Mouse (Mus musculus) G1E (cell line): ENCODE data around the gene Recql5. TPM values are rescaled to one million over a fixed set of nuclear protein-coding genes. Genes with fewer than 3 reads are reported as not detected.

Experiments used
- ATAC-seq: 2 replicates; pipeline ENCODE4 v1.8.0; 2016; ENCODE audit warnings: mild to moderate bottlenecking; ENCODE audit not compliant: insufficient number of reproducible peaks, poor library complexity, low FRiP score, severe bottlenecking; ENCODE audit errors: extremely low read depth
- DNase-seq: peaks from one replicate; pipeline ENCODE4 v3.0.0; 2012; ENCODE audit warnings: low spot score
- H3K27me3 ChIP-seq: 2 replicates; pipeline ENCODE4 v1.6.1; 2012; ENCODE audit warnings: mild to moderate bottlenecking, low read length, inconsistent platforms; ENCODE audit not compliant: insufficient read depth
- H3K36me3 ChIP-seq: replicated peaks from 2 replicates; pipeline ENCODE3; 2012; ENCODE audit warnings: mild to moderate bottlenecking, inconsistent platforms
- H3K4me1 ChIP-seq: 2 replicates; pipeline ENCODE4 v1.6.1; 2012; ENCODE audit warnings: low read depth, low read length, inconsistent platforms, mixed read lengths; ENCODE audit not compliant: insufficient read depth
- H3K4me3 ChIP-seq: 2 replicates; pipeline ENCODE4 v1.5.1; 2012; ENCODE audit warnings: low read depth, mild to moderate bottlenecking, inconsistent platforms, low read length, moderate library complexity, mixed read lengths
- H3K9me3 ChIP-seq: replicated peaks from 2 replicates; pipeline ENCODE4 v1.6.1; 2012; ENCODE audit warnings: inconsistent platforms
- CTCF ChIP-seq: IDR thresholded peaks from 2 replicates; pipeline ENCODE4 v1.5.1; 2012; ENCODE audit warnings: low read depth, low read length, inconsistent platforms, mixed read lengths
- GATA1 ChIP-seq: IDR thresholded peaks from 2 replicates; pipeline ENCODE4 v1.6.1; 2012; ENCODE audit warnings: borderline replicate concordance, low read length, inconsistent platforms, mixed read lengths
- GATA2 ChIP-seq: IDR thresholded peaks from 2 replicates; pipeline ENCODE4 v1.6.1; 2012; ENCODE audit warnings: low read depth, low read length, inconsistent platforms, borderline replicate concordance
- POLR2AphosphoS5 ChIP-seq: IDR thresholded peaks from 2 replicates; pipeline ENCODE4 v1.6.1; 2012; ENCODE audit warnings: low read depth, low read length, inconsistent platforms; ENCODE audit not compliant: insufficient replicate concordance
- TAL1 ChIP-seq: conservative IDR thresholded peaks from 2 replicates; pipeline ENCODE4 v1.6.1; 2012; ENCODE audit warnings: low read depth, low read length, inconsistent platforms, mixed read lengths
- polyA plus RNA-seq: library from polyadenylated mRNA; stranded (reverse); fragments of >175 nt; gene quantifications from 2 replicates; pipeline ENCODE4 v1.2.3, GENCODE M21; 2012
- total RNA-seq, 2 experiments: library from RNA; stranded (forward) in 1 of 2; stranded (reverse) in 1 of 2; fragments of 200-1000 nt in 1 of 2; fragments of >200 nt in 1 of 2; fragmentation: Nextera tagmentation in 1 of 2; gene quantifications; 2 replicates each; pipeline ENCODE4 v1.2.3; 2014 to 2017

The Recql5 gene
- total and polyA plus RNA-seq, 3 experiments: 16.0 to 24.9 (median 17.4) TPM

DNA sequence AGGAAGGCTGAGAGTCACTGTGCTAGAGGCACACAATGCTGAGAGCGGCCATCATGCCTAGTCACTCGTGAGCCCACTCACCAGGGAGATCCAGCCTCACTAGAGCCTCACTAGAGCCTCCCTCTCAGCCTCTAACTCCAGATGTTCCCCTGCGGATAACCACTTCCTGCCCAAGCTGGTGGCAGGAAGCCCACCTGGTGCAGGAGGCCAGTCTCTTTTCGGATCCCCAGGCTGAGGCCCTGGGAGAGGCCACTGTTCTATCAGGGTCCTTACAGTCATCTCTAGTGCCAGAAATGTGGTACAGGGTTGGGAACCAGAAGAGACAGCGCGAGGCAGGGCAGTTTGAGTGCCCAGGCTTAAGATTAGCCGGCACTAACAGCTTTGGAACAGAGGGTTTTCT is 34.8 kb downstream of the Recql5 start:
- Histone ChIP-seq H3K27me3 (no peaks in the 10 kb centered on the region), H3K4me1 (peaks cover 63% of the 10 kb centered on the region), H3K36me3 (peaks cover 81% of the 10 kb centered on the region), H3K4me3 (peak overlapping the region; percentile 15; the same call in 1 of the 2 replicates), H3K9me3 (no peaks in the 10 kb centered on the region)
- no peak for DNase-seq
- no peak for ATAC-seq
- TF ChIP-seq CTCF (no peak), TAL1 (no peak), GATA1 (no peak), GATA2 (no peak), POLR2AphosphoS5 (no peak)

DNA sequence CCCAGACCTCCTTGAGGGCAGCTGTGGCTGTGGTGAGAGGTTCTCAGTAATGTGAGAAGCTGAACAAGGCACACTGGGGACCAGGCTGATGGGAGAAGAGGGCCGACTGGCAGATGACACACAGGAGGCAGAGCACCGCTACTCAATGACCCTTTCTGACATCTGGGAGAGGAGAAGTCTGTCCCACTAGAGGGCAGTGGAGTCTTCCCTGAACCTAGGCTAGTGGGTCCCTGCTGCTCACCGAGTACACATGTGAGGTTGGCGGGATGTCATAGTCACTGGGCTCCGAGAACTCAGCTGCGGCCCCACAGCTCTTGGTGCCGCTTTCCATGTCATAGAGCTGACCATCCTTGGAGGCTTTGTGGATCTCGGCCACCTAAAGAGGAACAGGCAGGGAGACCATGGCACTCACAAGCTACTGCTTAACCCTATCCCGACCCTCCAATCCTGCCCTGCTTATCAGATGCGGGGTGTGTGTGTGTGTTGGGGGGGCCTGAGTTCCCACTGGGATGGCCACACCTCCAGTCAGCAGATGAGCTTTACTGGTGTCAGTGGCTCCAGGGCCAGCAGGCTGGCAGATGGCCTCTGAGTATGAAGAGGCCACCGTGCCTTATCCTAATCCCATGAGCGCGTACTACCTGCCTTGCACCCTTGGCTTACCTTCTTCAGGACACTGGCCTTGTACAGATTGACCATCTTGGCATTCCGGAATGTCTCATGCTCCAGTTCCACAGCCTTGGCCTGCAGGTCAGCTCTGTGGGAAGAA is 38.3 kb downstream of the Recql5 start:
- no peak for ATAC-seq
- H3K27me3 ChIP-seq: peaks cover 2% of the 10 kb centered on the region; the same call in 1 of the 2 replicates
- no peaks in the 10 kb centered on the region for H3K9me3 ChIP-seq
- TF ChIP-seq TAL1 (no peak), CTCF (no peak), GATA2 (no peak), POLR2AphosphoS5 (no peak), GATA1 (no peak)
- peaks cover 77% of the 10 kb centered on the region for H3K36me3 ChIP-seq
- H3K4me3 ChIP-seq: no peak overlapping the region
- peaks cover 29% of the 10 kb centered on the region for H3K4me1 ChIP-seq
- no peak for DNase-seq

DNA sequence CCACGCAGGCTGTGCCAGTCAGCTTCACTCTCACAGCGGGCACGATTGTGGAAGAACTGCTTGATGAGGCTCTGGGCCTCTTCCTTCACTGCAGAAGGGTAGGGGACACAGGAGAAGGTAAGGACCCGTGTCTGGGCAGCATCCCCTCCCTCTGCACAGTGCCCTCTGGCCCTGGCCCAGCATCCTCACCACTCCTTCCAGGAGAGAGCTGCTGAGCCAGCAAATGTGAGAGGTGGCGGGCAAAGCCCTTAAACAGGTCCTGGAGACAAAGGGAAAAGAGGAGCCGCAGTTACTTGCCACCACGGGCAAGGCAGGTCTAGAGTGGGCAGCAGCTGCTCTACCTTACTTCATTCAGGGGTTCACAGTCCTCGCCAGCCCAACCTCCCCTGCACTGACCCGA is 40.2 kb downstream of the Recql5 start:
- no peak for TF ChIP-seq TAL1
- no peak for TF ChIP-seq GATA2
- no peak for TF ChIP-seq POLR2AphosphoS5
- no peak for TF ChIP-seq CTCF
- TF ChIP-seq GATA1: no peak
- peaks cover 72% of the 10 kb centered on the region for H3K36me3 ChIP-seq

DNA sequence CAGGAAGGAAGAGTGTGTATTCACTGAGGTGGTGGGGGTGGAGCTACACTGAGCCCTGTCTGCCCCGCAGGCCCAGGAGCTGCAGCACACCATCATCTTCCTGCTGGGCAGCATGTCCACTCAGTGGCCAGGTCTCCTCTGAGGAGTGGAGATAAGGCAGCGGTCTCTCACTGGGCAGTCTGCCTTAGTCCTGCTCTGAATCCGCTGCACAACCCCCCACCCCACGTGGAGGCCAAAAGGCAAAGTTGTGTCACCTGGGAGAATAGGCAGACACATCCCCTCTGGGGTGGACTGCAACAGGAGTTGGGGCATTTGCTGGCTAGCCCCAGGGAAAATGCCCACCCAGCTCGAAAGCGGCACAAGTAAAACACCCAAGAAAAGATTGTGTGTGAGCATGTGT is 41.1 kb downstream of the Recql5 start:
- H3K27me3 ChIP-seq: peaks cover 25% of the 10 kb centered on the region
- H3K4me1 ChIP-seq: peaks cover 10% of the 10 kb centered on the region; the same call in 1 of the 2 replicates
- TF ChIP-seq GATA1 (no peak), CTCF (no peak), TAL1 (no peak), POLR2AphosphoS5 (no peak), GATA2 (no peak)
- H3K36me3 ChIP-seq: peaks cover 63% of the 10 kb centered on the region
- no peaks in the 10 kb centered on the region for H3K9me3 ChIP-seq
- no peak for ATAC-seq
- no peak overlapping the region for H3K4me3 ChIP-seq
- no peak for DNase-seq

More for the DNA sequence above, 40.2 kb downstream of the Recql5 start:
- Histone ChIP-seq H3K4me3 (no peak overlapping the region), H3K27me3 (peaks cover 16% of the 10 kb centered on the region), H3K9me3 (no peaks in the 10 kb centered on the region), H3K4me1 (peaks cover 12% of the 10 kb centered on the region; the same call in 1 of the 2 replicates)
- ATAC-seq: no peak
- no peak for DNase-seq

DNA sequence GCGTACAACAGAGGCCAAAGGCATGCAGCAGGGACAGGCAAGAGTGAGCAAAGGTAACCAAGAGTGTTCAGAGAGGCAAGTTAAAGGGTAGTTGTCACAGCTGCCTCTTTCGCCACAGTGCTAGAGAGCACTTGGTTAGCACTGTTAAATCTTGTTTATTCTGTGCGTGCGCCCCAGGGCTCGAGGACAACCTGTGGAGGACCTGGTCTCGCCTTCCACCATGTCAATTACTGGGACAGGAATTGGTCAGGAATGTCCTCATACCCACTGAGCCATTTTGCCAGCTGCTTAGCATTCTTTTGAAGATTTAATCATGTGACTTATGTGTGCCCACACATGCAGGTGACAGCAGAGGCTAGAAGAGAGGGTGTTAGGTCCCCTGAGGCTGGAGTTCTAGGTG is 44.1 kb downstream of the Recql5 start:
- Histone ChIP-seq H3K9me3 (no peaks in the 10 kb centered on the region), H3K36me3 (peaks cover 33% of the 10 kb centered on the region), H3K4me1 (peaks cover 6% of the 10 kb centered on the region; the same call in 1 of the 2 replicates), H3K4me3 (no peak overlapping the region), H3K27me3 (peaks cover 53% of the 10 kb centered on the region)
- TF ChIP-seq GATA1 (no peak), GATA2 (no peak), POLR2AphosphoS5 (no peak), TAL1 (no peak), CTCF (no peak)
- DNase-seq (no peak), ATAC-seq (no peak)

DNA sequence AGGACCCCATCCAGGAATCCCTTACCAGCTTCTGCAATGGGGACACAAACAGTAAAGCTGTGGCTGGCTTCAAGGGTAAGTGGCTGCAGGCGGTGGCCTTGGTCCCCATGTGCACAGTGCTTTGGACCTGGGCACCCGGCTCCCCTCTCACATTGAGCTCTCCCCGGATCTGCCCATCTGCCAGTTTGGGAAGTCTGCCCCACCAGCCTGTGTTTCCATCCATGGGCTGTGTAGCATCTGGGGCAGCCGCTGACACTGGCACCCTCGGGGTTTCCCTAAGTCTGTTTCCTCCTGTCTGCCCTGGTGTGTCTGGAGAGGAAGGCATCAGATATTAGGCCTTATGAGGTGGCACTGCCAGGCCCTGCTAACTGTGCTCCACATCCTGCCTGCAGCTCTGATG is 45.3 kb downstream of the Recql5 start:
- H3K36me3 ChIP-seq: peaks cover 22% of the 10 kb centered on the region
- no peaks in the 10 kb centered on the region for H3K9me3 ChIP-seq
- H3K4me1 ChIP-seq: peaks cover 6% of the 10 kb centered on the region; the same call in 1 of the 2 replicates
- ATAC-seq (no peak), DNase-seq (no peak)
- peaks cover 63% of the 10 kb centered on the region for H3K27me3 ChIP-seq
- TF ChIP-seq GATA1 (no peak), POLR2AphosphoS5 (no peak)
- no peak overlapping the region for H3K4me3 ChIP-seq
